ENCODE assay signal across 8 mouse cellular contexts in the genomic region with DNA sequence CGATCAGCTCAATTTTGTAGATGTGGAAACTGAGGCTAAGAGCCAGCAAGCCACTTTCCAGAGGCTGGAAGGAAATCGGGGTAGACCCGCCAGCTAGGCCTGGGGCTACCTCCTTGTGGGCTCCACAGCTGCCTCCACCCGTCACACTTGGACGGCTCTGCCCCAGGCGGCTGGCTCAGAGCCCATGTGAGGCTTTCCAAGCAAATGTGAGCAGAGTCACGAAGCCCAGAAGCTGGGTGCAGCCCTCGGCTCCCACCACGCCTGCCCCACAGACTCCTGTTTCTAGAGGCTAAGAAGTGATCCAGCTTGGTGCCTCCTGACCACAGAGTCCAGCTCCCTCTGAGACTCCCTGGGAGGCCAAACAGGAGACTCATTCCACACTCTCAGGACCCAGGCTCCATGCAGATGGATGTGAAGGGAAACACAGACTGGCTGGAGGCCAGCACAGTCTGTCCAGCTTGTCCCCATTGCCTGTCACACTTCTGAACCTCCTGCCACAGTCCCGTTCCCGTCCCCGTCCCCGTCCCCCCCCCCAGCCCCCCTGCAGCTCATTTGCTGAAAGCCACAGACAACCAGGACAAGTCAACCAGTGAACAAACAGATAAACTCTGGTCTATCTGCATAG. TPM values are rescaled to one million over a fixed set of nuclear protein-coding genes. Genes with fewer than 3 reads are reported as not detected.
DNase-seq lines count a peak whose midpoint lies in the region; ATAC-seq and TF ChIP-seq lines count a peak whose summit lies in the region.

No protein-coding gene starts in this region.

- no peak overlapping the region for H3K9ac ChIP-seq in hindbrain, embryonic 16.5 days (ENCODE audit: low read depth, low read length)
- H3K9ac ChIP-seq in limb, embryonic 15.5 days, result no peak overlapping the region
- no peak overlapping the region for H3K9ac ChIP-seq in neural tube, embryonic 14.5 days (replicated peaks; ENCODE audit: low read depth, low read length)

- no peak overlapping the region for H3K4me3 ChIP-seq in hindbrain, embryonic 16.5 days (ENCODE audit: low read length)
- no peak overlapping the region for H3K4me3 ChIP-seq in limb, embryonic 15.5 days
- no peak overlapping the region for H3K4me3 ChIP-seq in neural tube, embryonic 14.5 days (ENCODE audit: low read depth, low read length)

- no peak overlapping the region for H3K4me2 ChIP-seq in hindbrain, embryonic 16.5 days (ENCODE audit: low read length)
- peak overlapping the region; percentile 22 for H3K4me2 ChIP-seq in limb, embryonic 15.5 days
- no peak overlapping the region for H3K4me2 ChIP-seq in neural tube, embryonic 14.5 days (ENCODE audit: low read depth, low read length)

- intact Hi-C loops in gastrocnemius, postnatal 14 days (cut with DNase I; ENCODE audit: low total_unique reads), result no loop called here

- peaks cover 21% of the 10 kb centered on the region for H3K4me1 ChIP-seq in hindbrain, embryonic 16.5 days (ENCODE audit: control insufficient read depth, insufficient read depth, low read depth, low read length)
- peaks cover 66% of the 10 kb centered on the region for H3K4me1 ChIP-seq in limb, embryonic 15.5 days
- H3K4me1 ChIP-seq in neural tube, embryonic 14.5 days (ENCODE audit: control insufficient read depth, insufficient read depth, low read length), result peaks cover 9% of the 10 kb centered on the region; the same call in 1 of the 2 replicates

- WGBS in hindbrain, embryonic 16.5 days, result 29% methylated on average over 13 of the region's 13 CpGs
- 9% methylated on average over 13 of the region's 13 CpGs for WGBS in limb, embryonic 15.5 days
- WGBS in neural tube, embryonic 14.5 days, result 34% methylated on average over 13 of the region's 13 CpGs

- TF ChIP-seq POLR2A in brain, embryonic 14.5 days (IDR thresholded peaks at IDR 0.05; ENCODE audit: borderline replicate concordance, extremely low read depth, insufficient read depth, insufficient read length, poor library complexity, severe bottlenecking), result no peak

- TF ChIP-seq CTCF in brain, embryonic 14.5 days (IDR thresholded peaks at IDR 0.05; ENCODE audit: borderline replicate concordance, extremely low read depth, insufficient read depth, insufficient read length), result no peak

- DNase-seq in frontal cortex, postnatal 10 days (ENCODE audit: low spot score in 2 of 2), result peak; percentile 45 to 49
- DNase-seq in brain, embryonic 14.5 days (ENCODE audit: low read depth), result peak; percentile 81
- peak; percentile 92 for DNase-seq in gastrocnemius, postnatal 14 days
- DNase-seq in T-cell, adult 2 months (ENCODE audit: low spot score), result no peak

- ATAC-seq in frontal cortex, adult (ENCODE audit: low TSS enrichment), result no peak
- peak; percentile 84 for ATAC-seq in hindbrain, embryonic 16.5 days
- peak; percentile 87 for ATAC-seq in limb, embryonic 15.5 days (ENCODE audit: insufficient number of reproducible peaks, low FRiP score, low TSS enrichment, low read depth)
- ATAC-seq in neural tube, embryonic 14.5 days (ENCODE audit: low read depth), result peak; percentile 38; the same call in 1 of the 2 replicates

- H3K9me3 ChIP-seq in hindbrain, embryonic 16.5 days (ENCODE audit: control insufficient read depth, low read length), result no peaks in the 10 kb centered on the region
- no peaks in the 10 kb centered on the region for H3K9me3 ChIP-seq in limb, embryonic 15.5 days
- H3K9me3 ChIP-seq in neural tube, embryonic 14.5 days (ENCODE audit: control insufficient read depth, low read length), result no peaks in the 10 kb centered on the region

- peak overlapping the region; percentile 60 for H3K27ac ChIP-seq in hindbrain, embryonic 16.5 days (ENCODE audit: low read depth, low read length)
- H3K27ac ChIP-seq in limb, embryonic 15.5 days, result peak overlapping the region; percentile 83
- no peak overlapping the region; the same call in 1 of the 2 replicates for H3K27ac ChIP-seq in neural tube, embryonic 14.5 days (ENCODE audit: low read depth, low read length)

- no peaks in the 10 kb centered on the region for H3K36me3 ChIP-seq in hindbrain, embryonic 16.5 days (ENCODE audit: control insufficient read depth, insufficient read depth, low read length)
- H3K36me3 ChIP-seq in limb, embryonic 15.5 days, result no peaks in the 10 kb centered on the region
- no peaks in the 10 kb centered on the region for H3K36me3 ChIP-seq in neural tube, embryonic 14.5 days (ENCODE audit: control insufficient read depth, insufficient read depth, low read length)

- peaks cover 2% of the 10 kb centered on the region for H3K27me3 ChIP-seq in hindbrain, embryonic 16.5 days (replicated peaks; ENCODE audit: control insufficient read depth, insufficient read depth, low read length)
- H3K27me3 ChIP-seq in limb, embryonic 15.5 days, result no peaks in the 10 kb centered on the region
- H3K27me3 ChIP-seq in neural tube, embryonic 14.5 days (ENCODE audit: control insufficient read depth, insufficient read depth, low read length), result peaks cover 6% of the 10 kb centered on the region; the same call in 1 of the 2 replicates

RNA-seq across cellular contexts. Expression of a gene that starts 4.9 kb away (rescaled TPM):
- 4.8 and 10.7 TPM in 2 replicates for polyA plus RNA-seq in brain, embryonic 14.5 days (2012; rRNA removed)
- total RNA-seq in gastrocnemius, postnatal 14 days (2021), result 10 to 100 TPM; 33.0 to 39.3 TPM
- polyA plus RNA-seq in hindbrain, embryonic 16.5 days (2015; fragmentation: Nextera tagmentation; extraction: Ambion mirVana), result 1.3 and 1.5 TPM in 2 replicates
- polyA plus RNA-seq in limb, embryonic 15.5 days (2015; fragmentation: Nextera tagmentation; extraction: Ambion mirVana), result 6.6 and 6.8 TPM in 2 replicates
- 0.98 and 1.3 TPM in 2 replicates for polyA plus RNA-seq in neural tube, embryonic 14.5 days (2014; fragmentation: Nextera tagmentation; extraction: Ambion mirVana)

RNA-seq across cellular contexts. Expression of a gene that starts 26.7 kb away (rescaled TPM):
- 48.5 and 50.3 TPM in 2 replicates for polyA plus RNA-seq in brain, embryonic 14.5 days (2012; rRNA removed)
- total RNA-seq in gastrocnemius, postnatal 14 days (2021), result 10 to 100 TPM in 1 of 2 experiments, 1 to 10 TPM in 1; 9.7 to 15.9 TPM
- 42.1 and 44.8 TPM in 2 replicates for polyA plus RNA-seq in hindbrain, embryonic 16.5 days (2015; fragmentation: Nextera tagmentation; extraction: Ambion mirVana)
- 60.5 and 69.0 TPM in 2 replicates for polyA plus RNA-seq in limb, embryonic 15.5 days (2015; fragmentation: Nextera tagmentation; extraction: Ambion mirVana)
- polyA plus RNA-seq in neural tube, embryonic 14.5 days (2014; fragmentation: Nextera tagmentation; extraction: Ambion mirVana), result 33.4 and 37.6 TPM in 2 replicates
